Mouse (Mus musculus) granulocyte monocyte progenitor cell, adult 5-6 weeks (primary cell): ENCODE results near the gene Lcmt1. TPM values are rescaled to one million over a fixed set of nuclear protein-coding genes. Genes with fewer than 3 reads are reported as not detected.
A peak's percentile ranks its signal among the peaks of the same experiment; 100 is the strongest.

ENCODE experiments used
- ATAC-seq: replicated peaks from 2 replicates; pipeline ENCODE4 v1.8.0; 2016; ENCODE audit warnings: mild to moderate bottlenecking, moderate TSS enrichment, inconsistent platforms; ENCODE audit not compliant: poor library complexity, severe bottlenecking
- total RNA-seq, 2 experiments: library from RNA; stranded (forward) in 1 of 2; stranded (reverse) in 1 of 2; fragments of 200-712, 200-1000 nt in 1 of 2; fragments of >200 nt in 1 of 2; fragmentation: Nextera tagmentation in 1 of 2; gene quantifications; 2 replicates each; pipeline ENCODE4 v1.2.3; 2014 to 2017

Lcmt1 gene
- total RNA-seq, 2 experiments from 2014 or later: 37.2 to 44.7 TPM

DNA sequence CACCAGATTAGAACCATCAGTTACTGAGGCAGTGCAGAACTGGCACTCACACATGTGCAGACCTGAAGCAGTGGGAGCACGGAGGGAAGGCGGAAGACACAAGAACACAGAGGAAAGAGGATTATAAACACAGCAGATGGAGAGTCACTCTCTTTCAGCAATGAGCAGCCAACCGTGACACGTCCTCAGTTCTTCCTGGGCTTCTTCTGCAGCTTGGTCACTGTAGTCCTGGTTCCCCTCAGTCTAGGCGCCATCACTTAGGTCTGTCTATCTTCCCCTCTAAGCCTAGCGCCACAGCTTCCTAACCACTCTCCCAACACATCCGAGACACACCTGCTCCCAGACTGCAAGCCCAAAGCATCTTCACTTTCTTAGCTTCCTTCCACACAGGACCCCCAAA lies 10.5 kb upstream of the Lcmt1 start:
- no peak for ATAC-seq

DNA sequence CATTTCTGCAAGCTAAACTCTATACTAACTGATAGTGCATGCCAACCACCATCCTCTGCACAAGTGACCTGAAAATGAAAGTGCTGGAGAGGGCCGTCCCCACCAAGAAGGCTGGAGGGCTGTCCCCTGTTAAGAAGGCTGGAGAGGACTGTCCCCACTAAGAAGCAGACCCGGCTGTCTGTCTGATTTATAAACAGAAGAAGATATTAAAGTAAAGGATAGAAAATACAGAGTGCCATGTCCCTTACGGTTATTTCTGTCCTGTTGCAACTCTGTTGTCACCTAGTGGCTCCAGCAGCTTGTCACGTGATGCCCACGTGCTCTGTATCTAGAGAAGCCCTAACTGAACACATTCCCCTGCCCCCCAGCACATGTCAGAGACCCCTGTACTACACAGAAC lies 9.4 kb upstream of the Lcmt1 start:
- peak; percentile 9; the same call in 1 of the 2 replicates for ATAC-seq

DNA sequence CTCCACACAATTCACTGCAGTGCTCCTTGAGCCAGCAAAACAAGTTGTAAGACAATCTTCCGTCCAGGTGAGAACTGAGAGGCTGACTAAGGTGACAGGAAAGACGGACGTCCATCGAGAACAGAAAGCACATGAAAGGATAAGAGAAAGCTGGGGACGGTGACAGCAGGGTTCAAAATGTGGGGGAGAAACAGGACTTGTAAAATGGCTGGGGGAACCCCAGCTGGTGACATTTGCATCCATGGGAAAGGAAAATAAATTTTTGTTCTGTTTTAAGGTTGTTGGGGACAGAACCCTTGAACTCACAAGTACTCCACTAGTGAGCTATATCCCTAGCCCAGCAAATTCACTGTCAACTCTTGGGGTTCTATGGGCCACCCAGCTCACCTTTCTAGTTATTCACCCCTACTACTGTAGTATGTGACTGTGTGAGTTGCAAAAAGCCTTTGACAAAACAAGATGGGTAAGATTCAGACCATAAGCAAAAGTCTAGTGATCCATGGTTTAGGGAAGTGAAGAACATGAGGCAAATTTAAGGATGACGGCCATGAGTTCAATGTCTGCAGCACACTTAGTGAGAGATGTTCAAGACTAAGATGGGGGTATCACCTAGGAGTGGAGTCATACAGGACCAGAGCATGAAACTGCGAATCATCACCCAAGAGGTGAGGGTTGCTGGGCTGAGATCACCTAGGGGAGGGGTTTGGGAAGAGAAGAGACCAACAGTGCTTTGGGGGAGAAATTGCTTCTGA lies 8.2 kb upstream of the Lcmt1 start:
- ATAC-seq: no peak

DNA sequence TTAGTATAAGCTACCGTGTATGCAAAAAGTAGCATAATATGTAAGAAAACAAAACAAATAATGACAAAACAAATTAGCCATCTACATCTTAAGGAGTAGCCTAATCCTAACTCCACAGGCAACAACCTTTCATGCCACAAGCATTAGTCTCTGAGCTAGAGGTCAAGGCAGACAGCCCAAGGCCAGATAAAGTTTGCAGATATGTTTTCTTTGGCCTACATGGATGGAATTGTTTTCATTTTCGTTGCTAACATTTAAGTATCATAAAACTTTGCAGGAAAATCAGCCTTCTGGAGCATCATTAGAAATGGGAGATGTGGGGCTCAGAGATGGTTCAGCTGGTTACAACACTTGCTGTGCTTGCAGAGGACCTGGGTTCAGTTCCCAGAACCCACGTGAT lies 6.8 kb upstream of the Lcmt1 start:
- ATAC-seq: no peak

DNA sequence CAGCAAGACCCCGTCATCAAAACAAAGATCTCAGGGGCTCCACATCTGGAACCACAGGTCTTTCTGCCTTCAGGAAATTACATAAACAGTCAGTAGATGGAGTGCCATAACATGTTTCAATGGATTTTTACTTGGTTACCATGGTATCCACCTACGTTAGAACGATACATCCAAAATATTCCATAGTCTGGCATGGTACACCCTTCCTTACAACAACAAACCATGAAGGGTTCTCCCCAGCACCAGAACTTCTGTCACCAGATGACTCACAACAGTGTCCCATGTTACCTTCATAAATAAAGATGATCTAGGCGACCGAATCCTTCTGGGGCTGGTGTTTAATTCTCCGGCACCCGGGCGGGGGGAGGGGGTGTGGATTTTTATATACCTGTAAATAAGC lies 5.6 kb upstream of the Lcmt1 start:
- ATAC-seq: no peak

DNA sequence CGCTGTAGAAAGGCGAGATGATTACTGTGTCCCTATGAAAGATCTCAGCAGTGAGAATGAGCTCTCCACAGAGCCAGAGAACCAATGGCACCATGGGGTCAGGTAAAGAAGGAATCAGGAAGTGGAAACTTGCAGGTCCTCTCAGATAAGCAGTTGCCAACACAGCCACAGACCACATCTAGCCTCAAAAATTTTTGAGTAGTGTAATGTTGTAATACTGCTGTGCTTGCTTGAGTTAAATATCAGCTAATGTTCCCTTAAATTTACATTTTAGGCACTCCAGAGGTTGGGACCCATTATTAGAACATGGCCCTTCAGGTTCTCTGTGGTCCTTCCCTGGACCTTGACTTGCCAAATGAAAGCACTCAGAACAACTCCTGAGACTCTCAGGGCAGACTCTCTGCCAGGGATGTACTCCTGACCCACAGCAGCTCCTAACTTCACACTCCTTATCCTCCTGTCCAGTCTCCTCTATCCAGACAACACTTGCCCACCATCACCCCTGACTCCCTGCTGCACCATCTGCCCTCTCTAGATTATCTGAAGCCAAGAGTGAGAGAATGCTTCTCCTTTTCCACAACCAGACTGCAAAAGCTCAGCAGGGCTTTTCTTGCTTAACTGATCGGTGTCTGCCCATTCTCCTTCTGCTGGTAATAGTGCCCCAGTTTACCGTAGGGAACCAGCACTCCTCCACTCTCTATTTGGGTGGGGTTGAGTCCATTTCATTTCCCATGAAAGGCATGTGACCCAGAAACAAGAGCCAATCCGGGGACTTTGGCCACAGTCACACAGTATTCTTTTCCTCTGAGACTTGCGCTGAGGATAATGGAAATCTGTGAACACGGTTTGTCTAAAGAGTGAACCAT lies 3.5 kb upstream of the Lcmt1 start:
- peak; percentile 40 for ATAC-seq

DNA sequence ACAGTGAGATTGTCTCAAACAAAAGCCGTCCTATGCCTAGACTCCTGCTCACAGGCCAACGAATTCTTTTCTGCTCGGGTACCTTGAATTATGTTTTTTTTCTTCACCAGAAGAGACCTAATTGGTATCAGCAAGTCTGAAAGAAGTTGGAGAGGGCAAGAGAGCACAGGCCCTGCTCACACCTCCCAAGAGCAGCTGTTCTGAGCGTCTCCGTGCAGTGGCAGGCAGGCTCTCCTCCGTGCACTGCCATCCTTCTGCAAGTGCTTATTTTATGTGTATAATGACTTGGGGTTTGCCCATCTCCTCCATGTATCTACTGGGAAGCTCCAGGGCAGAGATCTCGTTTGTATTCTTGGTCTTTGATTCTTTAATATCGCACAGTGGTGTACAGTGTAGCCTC lies 2.8 kb upstream of the Lcmt1 start:
- ATAC-seq: no peak

DNA sequence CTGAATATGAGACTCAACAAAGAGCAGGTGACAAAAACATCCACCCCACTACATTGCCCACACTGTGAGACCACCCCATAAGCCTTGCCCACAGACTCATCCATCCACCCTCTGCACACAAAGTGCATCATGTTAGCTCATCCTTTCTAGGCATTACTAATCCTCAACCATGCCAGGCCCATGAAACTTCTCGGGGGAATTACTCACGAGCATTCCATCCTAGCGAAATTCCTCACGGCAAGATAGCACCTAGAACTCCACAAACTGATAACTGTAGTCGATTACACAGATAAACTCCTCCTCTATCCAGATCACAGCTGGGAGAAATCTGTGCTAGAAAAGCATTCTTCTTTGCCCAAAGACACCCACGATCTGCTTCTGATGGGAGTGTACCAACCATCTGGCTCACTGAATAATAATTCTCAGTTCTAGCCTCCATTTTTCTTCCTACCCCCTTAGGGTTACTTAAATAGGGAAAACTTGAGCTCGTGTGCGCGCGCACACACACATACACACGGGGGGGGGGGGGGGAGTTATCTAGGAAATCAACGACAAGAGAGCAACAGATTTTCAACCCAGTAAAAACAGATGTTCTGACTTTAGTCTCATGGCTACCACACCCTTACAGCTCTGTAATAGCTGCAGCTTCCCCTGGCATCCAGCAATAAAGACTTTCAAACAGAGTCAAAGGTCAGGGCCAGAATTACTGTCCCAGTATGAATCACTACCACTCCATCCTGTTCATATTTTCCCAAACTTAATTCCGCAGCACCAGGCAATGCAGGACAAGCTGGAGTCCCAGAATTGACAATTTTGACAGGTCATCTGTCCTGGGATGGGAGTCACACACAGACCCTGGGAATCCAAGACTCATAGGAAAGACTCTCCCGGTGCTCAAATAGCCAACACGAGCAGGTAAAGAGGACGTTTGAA lies 2.1 kb upstream of the Lcmt1 start:
- no peak for ATAC-seq

DNA sequence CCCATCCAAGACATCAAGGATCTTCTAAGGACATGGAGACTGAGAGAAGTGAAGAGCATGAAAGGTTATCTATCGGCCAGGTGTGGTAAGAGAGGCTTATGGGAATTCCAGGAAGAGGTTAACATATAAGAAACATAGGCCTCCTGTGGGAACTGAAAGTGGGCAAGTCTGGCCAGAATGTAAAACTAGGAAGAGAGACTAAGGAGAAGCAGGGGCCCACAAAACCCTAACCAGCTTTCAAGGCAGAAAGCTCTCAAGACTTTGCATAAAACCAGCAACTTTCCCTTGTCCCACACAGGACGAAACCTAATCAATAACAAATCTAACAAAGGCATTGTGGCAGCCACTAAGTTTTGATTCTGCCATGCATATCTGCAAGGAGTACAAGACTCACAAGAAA lies 1.4 kb upstream of the Lcmt1 start:
- ATAC-seq: no peak

DNA sequence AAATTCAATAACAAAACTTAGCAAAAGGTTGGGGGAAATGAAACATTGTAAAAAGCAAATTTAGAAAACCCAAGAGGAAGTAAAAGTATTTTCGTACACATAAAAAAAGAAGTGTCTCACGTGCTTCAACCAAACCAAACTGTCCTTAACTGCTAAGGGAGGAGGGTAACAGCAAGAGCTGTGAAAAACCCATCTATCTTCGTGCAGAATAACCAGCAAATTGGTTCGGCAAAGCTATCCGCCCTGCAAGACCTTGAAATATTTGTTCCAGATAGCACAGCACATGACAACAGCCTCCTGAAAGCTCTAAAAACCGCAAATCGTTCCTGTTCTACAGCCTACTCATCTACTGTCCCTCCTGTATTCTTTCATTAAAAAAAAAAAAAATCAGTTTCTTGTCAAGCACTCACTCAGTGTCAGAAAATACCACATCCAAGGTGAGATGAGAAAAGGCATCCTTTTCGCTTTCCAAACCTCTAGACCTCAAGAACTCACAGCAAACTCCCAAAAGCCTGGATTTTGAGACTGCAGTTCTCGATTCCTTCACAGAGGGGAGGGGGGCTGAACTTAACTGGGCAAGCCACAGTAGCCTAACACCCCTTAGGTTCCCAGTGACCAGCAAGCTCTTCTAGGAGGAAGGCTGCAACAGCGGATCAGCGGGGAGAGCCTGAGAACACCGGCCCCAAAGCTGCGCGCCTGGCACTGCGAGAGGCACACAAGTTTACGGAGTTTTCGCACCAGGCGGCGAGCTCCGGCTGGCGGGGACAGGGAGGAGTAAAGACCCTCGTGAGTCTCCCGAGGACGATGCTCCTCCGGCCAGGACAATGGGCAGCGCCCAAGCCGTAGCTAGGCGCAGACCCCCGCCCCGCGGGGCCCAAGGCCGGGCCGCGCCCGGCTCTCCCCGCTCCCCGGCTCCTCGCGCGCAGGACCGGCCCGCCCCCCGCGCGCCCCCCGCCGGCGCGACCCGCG lies 522 bp upstream of the Lcmt1 start:
- no peak for ATAC-seq

DNA sequence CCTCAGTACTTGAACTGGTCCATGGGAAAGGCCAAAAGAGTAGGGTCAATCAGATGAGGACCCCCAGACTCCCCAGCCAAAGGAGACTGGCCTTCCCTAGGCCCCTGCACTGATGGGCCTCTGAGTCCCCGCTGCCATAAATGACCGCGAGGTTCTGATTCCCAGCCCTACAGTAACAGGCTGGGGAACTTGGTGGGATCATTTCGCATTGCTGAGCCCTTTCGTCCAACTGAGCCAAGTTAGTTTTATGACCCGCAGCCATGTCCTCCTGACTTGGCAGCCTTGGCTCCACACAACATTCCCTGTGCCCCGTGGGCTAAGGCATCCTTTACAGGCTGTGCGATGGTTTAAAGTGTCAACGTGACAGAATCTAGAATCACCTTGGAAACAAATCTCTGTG lies 1.1 kb downstream of the Lcmt1 start:
- no peak for ATAC-seq

DNA sequence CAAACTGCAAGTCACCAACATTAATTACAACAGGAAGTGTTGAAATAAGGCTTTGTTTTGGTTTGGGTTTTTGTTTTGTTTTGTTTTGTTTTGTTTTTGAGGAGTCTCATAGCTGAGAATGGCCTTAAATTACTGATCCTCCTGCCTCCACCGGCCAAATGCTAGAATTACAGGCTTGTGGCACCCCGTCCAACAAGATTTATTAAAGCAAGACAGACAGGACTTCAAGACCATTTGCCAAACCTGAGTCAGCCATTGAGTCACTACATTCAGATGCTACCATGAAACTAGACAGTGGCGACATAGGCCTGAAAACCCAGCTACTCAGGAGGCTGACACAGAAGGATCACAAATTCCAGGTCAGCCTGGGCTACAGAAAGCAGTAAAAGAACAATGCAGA lies 1.9 kb downstream of the Lcmt1 start:
- ATAC-seq: peak; percentile 13

DNA sequence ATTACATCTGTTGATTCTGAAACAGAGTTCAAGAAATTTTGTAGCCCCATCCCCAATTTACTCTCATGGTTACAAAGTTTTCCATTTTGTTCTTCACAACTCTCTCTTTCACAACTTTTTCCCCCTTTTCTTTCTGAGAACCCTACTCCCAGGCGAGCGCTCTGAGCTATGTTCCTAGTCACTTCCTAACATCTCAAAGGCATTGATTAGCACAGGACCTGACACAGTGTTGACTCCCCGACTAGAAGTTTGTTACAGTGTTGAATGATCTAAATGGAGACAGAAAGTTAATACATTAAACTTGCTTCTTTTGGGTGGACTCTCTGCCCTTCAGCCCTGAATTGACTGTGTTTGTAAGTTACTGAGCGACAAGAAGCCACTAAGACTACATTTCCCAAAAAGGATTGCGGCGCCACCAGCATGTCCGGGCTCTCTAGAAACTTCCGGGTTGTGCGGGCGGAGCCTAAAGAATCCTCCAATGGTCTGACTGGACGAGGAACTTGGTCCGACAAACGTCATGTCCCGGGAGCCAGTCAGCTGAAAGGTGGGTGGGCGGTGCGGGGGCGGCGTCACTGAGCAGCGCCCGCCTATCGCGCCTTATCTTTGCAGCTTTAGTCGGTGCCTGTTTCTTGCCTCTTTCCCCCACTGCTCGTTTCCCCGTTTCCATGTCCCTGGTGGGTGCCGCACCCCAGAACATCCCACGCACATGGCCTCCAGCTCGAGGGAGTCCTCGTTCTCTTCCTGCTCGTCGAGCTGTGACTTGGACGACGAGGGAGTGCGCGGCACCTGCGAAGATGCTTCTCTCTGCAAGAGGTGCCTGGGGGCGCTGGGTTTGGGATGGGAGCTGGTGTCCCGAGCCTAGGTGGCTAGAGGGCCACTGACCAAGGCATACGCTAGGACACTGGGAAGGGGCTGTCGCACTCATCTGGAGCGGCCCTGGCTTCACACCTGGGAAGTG lies 8.1 kb downstream of the Lcmt1 start:
- ATAC-seq: peak; percentile 95

DNA sequence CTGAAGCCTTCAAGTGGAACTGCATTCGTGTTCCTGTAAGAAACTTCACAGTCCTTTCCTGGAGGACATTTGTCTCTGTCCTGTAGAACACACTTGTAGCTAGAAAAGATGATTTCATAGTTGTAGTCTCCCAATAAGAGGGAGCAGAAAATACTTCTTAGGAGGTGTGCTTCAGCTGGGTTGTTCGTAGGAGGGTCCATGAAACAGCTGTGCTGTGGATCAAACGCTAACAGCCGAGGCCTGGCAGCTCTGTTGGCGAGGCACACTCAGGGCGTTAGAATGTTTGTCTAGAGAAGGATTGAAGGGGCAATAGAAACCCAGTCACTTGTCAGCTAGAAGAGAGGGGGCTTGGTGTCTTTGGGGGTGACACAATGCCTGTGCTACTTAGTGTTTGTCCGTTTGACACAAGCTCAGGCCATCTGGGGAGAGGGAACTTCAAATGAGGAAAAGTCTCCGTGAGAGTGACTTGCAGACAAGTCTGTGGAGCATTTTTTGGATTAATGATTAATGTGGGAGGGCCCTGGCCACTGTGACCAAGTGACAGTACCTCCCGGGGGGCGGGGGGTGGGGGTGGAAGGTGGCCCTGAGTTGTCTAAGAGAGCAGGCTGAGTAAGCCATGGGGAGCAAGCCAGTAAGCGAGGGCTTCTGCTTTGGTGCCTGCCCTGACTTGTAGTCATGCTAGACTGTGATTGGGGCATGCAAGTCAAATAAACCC lies 16.3 kb downstream of the Lcmt1 start:
- no peak for ATAC-seq

DNA sequence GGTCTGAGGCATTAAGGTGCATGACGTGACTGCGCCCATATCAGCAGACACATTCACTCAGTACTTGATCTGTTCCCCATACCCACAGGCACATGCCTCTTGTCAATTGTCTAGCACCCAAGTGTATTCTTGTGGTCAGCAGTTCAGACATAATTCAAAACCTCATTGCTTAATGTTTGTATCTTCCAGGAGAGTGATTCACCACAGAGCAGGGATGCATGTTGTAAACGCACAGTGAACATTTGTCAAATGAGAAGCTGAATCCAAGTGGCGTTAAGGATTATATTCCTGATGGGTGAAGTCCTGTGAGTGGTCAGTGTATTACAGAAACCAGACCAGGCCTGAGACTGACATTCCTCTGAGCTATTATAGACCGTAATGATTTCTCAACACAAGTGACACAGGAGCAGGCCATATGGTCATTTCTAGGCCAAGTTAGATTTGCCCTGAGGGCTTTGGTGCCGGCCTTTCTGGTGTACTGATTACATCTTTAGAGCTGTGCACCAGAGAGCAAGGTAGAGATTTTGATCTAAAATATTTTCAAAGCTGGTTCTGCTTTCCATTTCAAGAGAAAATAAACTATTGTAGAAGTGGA lies 20.2 kb downstream of the Lcmt1 start:
- ATAC-seq: no peak

DNA sequence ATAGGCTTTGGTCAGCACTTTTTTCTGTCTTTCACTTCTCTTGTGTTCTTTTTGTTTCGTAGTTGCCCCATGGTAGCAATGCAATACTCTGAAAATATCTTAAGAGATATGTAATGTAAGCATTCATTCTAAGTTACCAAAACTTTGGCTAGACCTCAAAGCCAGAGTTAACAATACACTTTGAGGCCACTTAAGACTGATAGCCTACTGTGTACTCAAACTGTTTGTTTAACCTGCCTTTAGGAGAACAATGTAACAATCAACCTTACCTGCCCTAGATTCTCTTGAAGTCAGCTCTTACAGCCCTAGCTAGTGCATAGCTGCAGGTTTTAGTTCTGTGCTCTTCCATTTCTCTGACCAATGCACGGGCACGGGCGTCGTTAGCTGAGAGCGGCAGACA lies 24.7 kb downstream of the Lcmt1 start:
- ATAC-seq: no peak

DNA sequence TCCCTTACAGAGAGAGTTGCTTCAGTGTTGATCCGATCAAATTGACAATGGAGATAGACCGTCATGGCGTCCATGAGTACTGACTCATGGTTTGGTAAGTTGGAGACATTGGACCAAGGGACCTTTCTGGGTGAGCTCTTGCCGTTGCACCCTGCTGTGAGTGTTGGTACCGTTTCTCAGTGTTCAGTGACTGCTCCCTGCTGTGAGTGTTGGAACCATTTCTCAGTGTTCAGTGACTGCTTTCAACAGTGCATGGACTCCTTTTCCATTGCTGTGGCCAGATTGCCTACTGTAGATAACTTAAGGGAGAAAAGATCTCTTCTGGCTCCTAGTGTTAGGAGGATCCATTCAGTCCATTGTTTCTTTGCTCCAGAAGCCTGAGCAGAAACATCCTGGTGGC lies 27.3 kb downstream of the Lcmt1 start:
- no peak for ATAC-seq
